Mouse (Mus musculus): Measurements from ENCODE around the gene Lhx6.

- no peak for TF ChIP-seq CTCF (IDR thresholded peaks at IDR 0.05; ENCODE audit: low read depth)
- TF ChIP-seq EP300 (IDR thresholded peaks at IDR 0.05; ENCODE audit: low read depth) = no peak
Measured at GRCm38 (mm10) chr2:36061409-36061808, 43.8 kb downstream of the Lhx6 start.

All from liver, embryonic 14.5 days (tissue).